Mouse (Mus musculus): Measurements from ENCODE around the gene Gm21987. TPM values are rescaled to one million over a fixed set of nuclear protein-coding genes. Genes with fewer than 3 reads are reported as not detected.

Gm21987 gene
- polyA plus RNA-seq, 1 experiment from 2014 or later: not detected

DNA sequence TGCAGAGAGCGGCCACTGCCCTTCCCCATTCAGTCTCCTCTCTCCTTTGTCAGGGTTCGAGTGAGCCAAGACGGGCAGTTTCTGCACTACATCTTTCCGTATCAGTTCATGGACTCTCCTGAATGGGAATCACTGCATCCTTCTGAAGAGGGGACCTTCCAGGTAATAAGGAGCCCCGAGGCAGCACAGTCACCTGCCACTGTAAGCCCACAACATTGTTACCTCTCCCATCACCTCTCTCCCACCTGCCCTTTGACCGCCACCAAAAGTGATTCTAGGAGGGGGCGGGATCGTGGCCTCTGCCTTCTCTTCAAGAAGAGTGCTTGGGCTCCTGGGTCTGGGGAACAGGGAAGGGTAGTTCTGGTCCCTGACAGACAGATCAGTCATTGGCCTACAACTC lies 22.6 kb downstream of the Gm21987 start:
- 85% methylated on average over 8 of the region's 8 CpGs for WGBS
- no peak overlapping the region for H3K4me2 ChIP-seq
- H3K9me3 ChIP-seq (ENCODE audit: low read depth, low read length): no peaks in the 10 kb centered on the region
- H3K4me1 ChIP-seq (ENCODE audit: insufficient read depth): no peaks in the 10 kb centered on the region
- H3K27me3 ChIP-seq (ENCODE audit: insufficient read depth, low read length): no peaks in the 10 kb centered on the region
- no peaks in the 10 kb centered on the region for H3K36me3 ChIP-seq (ENCODE audit: insufficient read depth)
- no peak overlapping the region for H3K4me3 ChIP-seq (ENCODE audit: low read depth, low read length)
- no peak for DNase-seq
- no peak for ATAC-seq (ENCODE audit: insufficient read depth)
- H3K9ac ChIP-seq: no peak overlapping the region
- H3K27ac ChIP-seq (ENCODE audit: low read depth): no peak overlapping the region
- no peak for TF ChIP-seq CTCF (IDR thresholded peaks at IDR 0.05; ENCODE audit: low read depth)

GRCm38 (mm10) chr16:38369992-38370484 lies 23.2 kb downstream of the Gm21987 start:
- DNase-seq (no peak), ATAC-seq (ENCODE audit: insufficient read depth) (no peak)
- H3K9ac ChIP-seq: no peak overlapping the region
- no peaks in the 10 kb centered on the region for H3K36me3 ChIP-seq (ENCODE audit: insufficient read depth)
- H3K27me3 ChIP-seq (ENCODE audit: insufficient read depth, low read length): no peaks in the 10 kb centered on the region
- 68% methylated on average over 4 of the region's 4 CpGs for WGBS
- no peak overlapping the region for H3K4me2 ChIP-seq
- no peak for TF ChIP-seq CTCF (IDR thresholded peaks at IDR 0.05; ENCODE audit: low read depth)
- H3K9me3 ChIP-seq (ENCODE audit: low read depth, low read length): no peaks in the 10 kb centered on the region
- no peak overlapping the region for H3K27ac ChIP-seq (ENCODE audit: low read depth)
- H3K4me3 ChIP-seq (ENCODE audit: low read depth, low read length): no peak overlapping the region
- H3K4me1 ChIP-seq (ENCODE audit: insufficient read depth): no peaks in the 10 kb centered on the region

DNA sequence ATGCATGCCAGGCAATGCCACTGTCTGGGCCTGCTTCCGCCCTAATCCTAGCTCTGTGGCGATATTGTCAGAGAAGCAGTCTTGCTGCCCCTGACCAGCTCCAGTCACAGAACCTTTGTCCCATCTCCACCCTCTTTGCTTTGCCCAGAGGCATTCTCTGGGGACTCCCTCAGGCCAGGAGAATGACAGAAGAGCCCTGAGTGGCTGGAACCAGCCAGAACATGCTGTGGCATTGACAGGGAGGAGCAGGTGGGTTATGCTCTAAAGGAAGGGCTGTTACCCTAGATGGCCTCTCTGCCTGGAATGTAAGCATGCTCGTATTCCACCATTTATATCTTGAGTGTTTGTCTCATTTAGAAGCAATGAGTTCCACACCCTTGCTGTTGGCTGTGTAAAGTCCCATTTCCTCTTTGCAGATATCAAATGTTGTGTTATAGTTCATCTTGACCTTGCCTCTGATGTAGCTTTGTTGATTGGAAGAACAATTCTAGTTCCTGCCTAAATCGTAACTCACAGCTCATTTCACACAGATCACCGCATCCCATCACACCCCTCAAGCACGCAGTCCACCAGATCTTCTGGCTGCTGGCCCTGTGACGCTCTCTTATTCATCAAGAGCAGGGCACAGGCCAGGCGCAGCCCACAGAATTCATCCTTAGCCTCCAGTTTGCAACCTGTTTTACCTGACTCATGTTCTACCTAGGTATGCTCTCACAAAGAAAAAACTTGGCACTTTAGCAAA lies 24.0 kb downstream of the Gm21987 start:
- no peak overlapping the region for H3K27ac ChIP-seq (ENCODE audit: low read depth)
- ATAC-seq (ENCODE audit: insufficient read depth): no peak

GRCm38 (mm10) chr16:38371705-38372296 lies 25.0 kb downstream of the Gm21987 start:
- Histone ChIP-seq H3K4me1 (ENCODE audit: insufficient read depth) (no peaks in the 10 kb centered on the region), H3K27ac (ENCODE audit: low read depth) (no peak overlapping the region), H3K27me3 (ENCODE audit: insufficient read depth, low read length) (no peaks in the 10 kb centered on the region), H3K4me2 (0 out of 2 replicates have a peak overlapping the region, but pooled peaks have one; percentile 10), H3K9me3 (ENCODE audit: low read depth, low read length) (no peaks in the 10 kb centered on the region), H3K36me3 (ENCODE audit: insufficient read depth) (no peaks in the 10 kb centered on the region), H3K4me3 (ENCODE audit: low read depth, low read length) (no peak overlapping the region), H3K9ac (0 out of 2 replicates have a peak overlapping the region, but pooled peaks have one; percentile 16)
- 81% methylated on average over 15 of the region's 15 CpGs for WGBS
- DNase-seq (no peak), ATAC-seq (ENCODE audit: insufficient read depth) (peak; percentile 26; the same call in 1 of the 2 replicates)
- TF ChIP-seq CTCF (IDR thresholded peaks at IDR 0.05; ENCODE audit: low read depth): no peak

More for the DNA sequence above, 24.0 kb downstream of the Gm21987 start:
- DNase-seq: no peak
- H3K4me1 ChIP-seq (ENCODE audit: insufficient read depth): no peaks in the 10 kb centered on the region
- H3K9me3 ChIP-seq (ENCODE audit: low read depth, low read length): no peaks in the 10 kb centered on the region
- no peak overlapping the region for H3K4me3 ChIP-seq (ENCODE audit: low read depth, low read length)
- H3K27me3 ChIP-seq (ENCODE audit: insufficient read depth, low read length): no peaks in the 10 kb centered on the region
- no peak overlapping the region for H3K4me2 ChIP-seq
- TF ChIP-seq CTCF (IDR thresholded peaks at IDR 0.05; ENCODE audit: low read depth): no peak
- H3K9ac ChIP-seq: no peak overlapping the region
- 64% methylated on average over 8 of the region's 8 CpGs for WGBS
- no peaks in the 10 kb centered on the region for H3K36me3 ChIP-seq (ENCODE audit: insufficient read depth)

DNA sequence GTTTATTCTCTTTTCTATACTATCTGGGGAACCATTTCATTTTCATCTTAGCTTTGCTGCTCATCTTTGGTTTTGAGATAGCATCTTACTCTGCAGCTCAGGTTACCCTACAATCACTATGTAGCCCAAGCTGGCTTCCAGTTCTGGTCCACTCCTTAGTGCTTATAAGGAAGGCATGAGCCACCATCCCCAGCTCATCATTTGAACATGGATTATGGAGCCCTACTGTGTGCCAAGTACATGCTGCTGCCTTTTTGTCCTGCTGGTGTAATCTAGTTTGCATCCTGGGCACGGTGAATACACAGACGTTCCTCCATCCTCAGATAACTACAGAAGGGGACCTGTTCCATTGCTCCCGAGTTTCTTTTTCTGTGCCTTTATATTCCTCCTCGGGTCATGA lies 26.0 kb downstream of the Gm21987 start:
- H3K4me2 ChIP-seq: no peak overlapping the region
- DNase-seq (no peak), ATAC-seq (ENCODE audit: insufficient read depth) (no peak)
- H3K4me3 ChIP-seq (ENCODE audit: low read depth, low read length): no peak overlapping the region
- no peak overlapping the region for H3K9ac ChIP-seq
- no peaks in the 10 kb centered on the region for H3K4me1 ChIP-seq (ENCODE audit: insufficient read depth)
- 86% methylated on average over 4 of the region's 4 CpGs for WGBS
- no peak overlapping the region for H3K27ac ChIP-seq (ENCODE audit: low read depth)
- no peaks in the 10 kb centered on the region for H3K27me3 ChIP-seq (ENCODE audit: insufficient read depth, low read length)
- H3K9me3 ChIP-seq (ENCODE audit: low read depth, low read length): no peaks in the 10 kb centered on the region
- H3K36me3 ChIP-seq (ENCODE audit: insufficient read depth): no peaks in the 10 kb centered on the region
- TF ChIP-seq CTCF (IDR thresholded peaks at IDR 0.05; ENCODE audit: low read depth): no peak

DNA sequence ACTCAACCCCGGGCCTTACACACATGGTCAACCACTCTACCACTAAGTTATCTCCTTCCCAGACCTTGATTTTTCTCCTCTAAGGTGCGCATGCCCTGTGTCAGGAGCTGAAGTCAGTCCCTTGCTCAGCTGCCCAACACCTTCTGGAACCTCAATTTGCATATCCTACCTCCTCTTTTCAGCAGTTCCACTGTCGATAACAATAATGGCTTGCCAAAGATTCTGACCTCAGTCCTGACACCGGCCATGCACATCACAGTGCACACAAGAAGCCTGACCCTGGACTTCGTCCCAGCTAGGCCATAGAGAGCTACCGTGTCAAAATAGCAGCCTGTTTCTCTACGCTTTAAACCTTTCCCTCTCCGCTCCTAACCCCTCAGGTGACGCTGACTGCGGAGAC lies 26.6 kb downstream of the Gm21987 start:
- Histone ChIP-seq H3K4me2 (no peak overlapping the region), H3K9ac (no peak overlapping the region)

DNA sequence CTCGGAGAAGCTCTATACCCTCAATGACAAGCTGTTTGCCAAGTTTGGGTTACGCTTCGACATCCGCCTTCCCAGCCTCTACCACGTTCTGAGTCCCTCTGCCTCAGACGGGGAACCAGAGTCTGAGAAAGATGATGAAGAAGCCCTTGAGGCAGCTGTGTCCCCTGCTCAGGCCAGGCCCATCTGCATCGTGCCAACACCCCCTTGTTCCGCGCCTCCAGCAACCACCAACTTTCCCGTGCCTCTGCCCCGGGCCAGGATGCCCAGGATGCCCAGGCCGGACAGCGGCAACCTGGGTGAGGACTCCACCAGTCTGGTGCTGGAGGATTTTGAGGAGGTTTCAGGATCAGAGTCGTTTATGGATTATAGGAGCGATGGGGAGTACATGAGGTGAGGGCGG lies 27.1 kb downstream of the Gm21987 start:
- DNase-seq (no peak), ATAC-seq (ENCODE audit: insufficient read depth) (no peak)
- no peak overlapping the region for H3K9ac ChIP-seq
- no peak overlapping the region for H3K4me3 ChIP-seq (ENCODE audit: low read depth, low read length)
- no peak for TF ChIP-seq CTCF (IDR thresholded peaks at IDR 0.05; ENCODE audit: low read depth)
- H3K4me2 ChIP-seq: 0 out of 2 replicates have a peak overlapping the region, but pooled peaks have one; percentile 22
- H3K9me3 ChIP-seq (ENCODE audit: low read depth, low read length): no peaks in the 10 kb centered on the region
- H3K4me1 ChIP-seq (ENCODE audit: insufficient read depth): no peaks in the 10 kb centered on the region
- H3K27me3 ChIP-seq (ENCODE audit: insufficient read depth, low read length): no peaks in the 10 kb centered on the region
- H3K27ac ChIP-seq (ENCODE audit: low read depth): no peak overlapping the region
- 84% methylated on average over 16 of the region's 16 CpGs for WGBS
- H3K36me3 ChIP-seq (ENCODE audit: insufficient read depth): no peaks in the 10 kb centered on the region

More for the DNA sequence above, 26.6 kb downstream of the Gm21987 start:
- Histone ChIP-seq H3K4me3 (ENCODE audit: low read depth, low read length) (no peak overlapping the region), H3K27ac (ENCODE audit: low read depth) (no peak overlapping the region), H3K4me1 (ENCODE audit: insufficient read depth) (no peaks in the 10 kb centered on the region), H3K36me3 (ENCODE audit: insufficient read depth) (no peaks in the 10 kb centered on the region), H3K27me3 (ENCODE audit: insufficient read depth, low read length) (no peaks in the 10 kb centered on the region), H3K9me3 (ENCODE audit: low read depth, low read length) (no peaks in the 10 kb centered on the region)
- TF ChIP-seq CTCF (IDR thresholded peaks at IDR 0.05; ENCODE audit: low read depth): no peak
- ATAC-seq (ENCODE audit: insufficient read depth) (no peak), DNase-seq (no peak)
- WGBS: 82% methylated on average over 10 of the region's 10 CpGs

Data from lung, embryonic 14.5 days (tissue).